Mouse (Mus musculus): ENCODE measurements at regions not wholly inside any gene's neighbourhood (a gene's known extent, or its start where the extent isn't known, plus 50 kb on each side); places are given as distances from the start of the nearest gene placed in this dataset.

GRCm38 (mm10) chr6:41225382-41225781, 76.7 kb upstream of the Try4 start:
- Histone ChIP-seq H3K27me3 (replicated peaks; ENCODE audit: control insufficient read depth, insufficient read depth, low read length) (no peaks in the 10 kb centered on the region), H3K36me3 (ENCODE audit: control insufficient read depth, insufficient read depth, low read length) (no peaks in the 10 kb centered on the region), H3K4me1 (ENCODE audit: control insufficient read depth, insufficient read depth, low read length) (no peaks in the 10 kb centered on the region), H3K27ac (ENCODE audit: insufficient read depth, low read depth, low read length) (no peak overlapping the region), H3K4me3 (ENCODE audit: insufficient read depth, low read depth, low read length) (no peak overlapping the region)
- TF ChIP-seq POLR2A (IDR thresholded peaks at IDR 0.05; ENCODE audit: low read depth, low read length) (no peak), CTCF (conservative IDR thresholded peaks at IDR 0.05; ENCODE audit: insufficient read depth, insufficient read length, low read depth, low read length) (no peak)
- DNase-seq, result no peak
- 54% methylated on average over 1 of the region's 1 CpGs for WGBS

DNA sequence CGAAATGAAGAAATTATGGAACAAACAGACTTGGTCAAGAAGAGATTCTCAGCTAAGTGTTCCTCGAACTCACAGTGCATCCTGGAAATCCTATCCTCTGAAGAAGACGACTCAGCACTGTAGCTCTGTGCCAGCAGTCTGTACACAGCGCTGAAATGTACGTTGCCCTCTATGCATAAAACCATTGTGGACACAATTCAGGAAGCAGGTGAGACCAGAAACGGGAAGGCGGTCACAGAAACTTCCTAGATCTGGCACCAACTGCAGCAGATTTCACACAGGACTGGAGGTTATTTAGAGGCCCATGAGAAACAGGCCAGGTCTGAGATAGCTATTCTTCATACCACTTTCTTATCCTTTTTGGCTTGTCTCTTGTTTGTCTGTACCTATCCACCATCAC, 83.7 kb upstream of the Try4 start:
- TF ChIP-seq POLR2A (IDR thresholded peaks at IDR 0.05; ENCODE audit: low read depth, low read length) (no peak), CTCF (conservative IDR thresholded peaks at IDR 0.05; ENCODE audit: insufficient read depth, insufficient read length, low read depth, low read length) (no peak)
- Histone ChIP-seq H3K4me3 (ENCODE audit: insufficient read depth, low read depth, low read length) (no peak overlapping the region), H3K4me1 (ENCODE audit: control insufficient read depth, insufficient read depth, low read length) (no peaks in the 10 kb centered on the region), H3K27ac (ENCODE audit: insufficient read depth, low read depth, low read length) (no peak overlapping the region), H3K36me3 (ENCODE audit: control insufficient read depth, insufficient read depth, low read length) (no peaks in the 10 kb centered on the region), H3K27me3 (replicated peaks; ENCODE audit: control insufficient read depth, insufficient read depth, low read length) (no peaks in the 10 kb centered on the region)
- no peak for DNase-seq
- WGBS, result 77% methylated on average over 7 of the region's 7 CpGs

DNA sequence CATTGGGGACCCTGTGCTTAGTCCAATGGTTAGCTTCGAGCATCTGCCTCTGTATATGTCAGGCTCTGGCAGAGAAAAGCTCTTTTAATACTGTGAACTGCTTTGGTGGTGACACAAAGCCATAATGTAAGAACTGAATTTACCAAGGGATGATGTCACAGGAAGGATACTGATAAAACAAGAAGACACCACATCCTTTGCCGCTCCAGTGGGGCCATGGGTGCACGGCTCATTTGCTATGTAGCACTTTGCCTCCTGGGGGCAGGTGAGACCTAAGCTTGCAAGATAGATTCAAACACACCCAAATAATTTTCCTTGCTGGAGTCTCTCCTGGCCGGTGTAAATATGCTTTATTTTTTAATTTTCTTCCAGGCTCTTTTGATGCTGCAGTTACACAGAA, 86.2 kb upstream of the Try4 start:
- DNase-seq, result no peak
- no peak overlapping the region for H3K4me3 ChIP-seq (ENCODE audit: insufficient read depth, low read depth, low read length)
- H3K36me3 ChIP-seq (ENCODE audit: control insufficient read depth, insufficient read depth, low read length), result no peaks in the 10 kb centered on the region
- no peaks in the 10 kb centered on the region for H3K27me3 ChIP-seq (replicated peaks; ENCODE audit: control insufficient read depth, insufficient read depth, low read length)
- no peak for TF ChIP-seq POLR2A (IDR thresholded peaks at IDR 0.05; ENCODE audit: low read depth, low read length)
- WGBS, result 71% methylated on average over 4 of the region's 4 CpGs
- H3K4me1 ChIP-seq (ENCODE audit: control insufficient read depth, insufficient read depth, low read length), result no peaks in the 10 kb centered on the region
- no peak overlapping the region for H3K27ac ChIP-seq (ENCODE audit: insufficient read depth, low read depth, low read length)

DNA sequence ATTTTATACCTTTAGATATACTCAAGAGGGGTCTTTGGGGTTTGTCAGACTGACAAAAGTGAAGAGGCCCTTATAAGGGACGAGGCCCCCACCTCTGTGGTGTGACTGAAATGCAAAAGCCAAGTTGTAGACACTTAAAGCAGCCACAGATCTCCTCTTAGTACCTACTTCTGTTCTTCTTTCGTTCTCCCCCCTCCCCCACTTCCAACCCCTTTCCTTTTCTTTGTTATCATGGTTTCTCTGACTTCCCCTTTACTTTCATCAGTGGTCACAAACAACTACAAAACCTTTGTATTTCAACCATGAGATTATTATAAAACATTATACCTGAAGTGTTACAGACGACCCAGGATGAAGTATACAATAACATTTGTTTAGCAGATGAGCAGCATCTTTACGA, 96.2 kb upstream of the Try4 start:
- no peaks in the 10 kb centered on the region for H3K27me3 ChIP-seq (replicated peaks; ENCODE audit: control insufficient read depth, insufficient read depth, low read length)
- H3K36me3 ChIP-seq (ENCODE audit: control insufficient read depth, insufficient read depth, low read length), result no peaks in the 10 kb centered on the region
- H3K4me1 ChIP-seq (ENCODE audit: control insufficient read depth, insufficient read depth, low read length), result no peaks in the 10 kb centered on the region
- no peak overlapping the region for H3K4me3 ChIP-seq (ENCODE audit: insufficient read depth, low read depth, low read length)
- H3K27ac ChIP-seq (ENCODE audit: insufficient read depth, low read depth, low read length), result no peak overlapping the region
- DNase-seq, result no peak
- WGBS, result 60% methylated on average over 4 of the region's 4 CpGs
- TF ChIP-seq POLR2A (IDR thresholded peaks at IDR 0.05; ENCODE audit: low read depth, low read length), result no peak

- H3K4me1 ChIP-seq (ENCODE audit: control insufficient read depth, insufficient read depth, low read length), result no peaks in the 10 kb centered on the region
- H3K27ac ChIP-seq (ENCODE audit: insufficient read depth, low read depth, low read length), result no peak overlapping the region
- DNase-seq, result no peak
- no peak overlapping the region for H3K4me3 ChIP-seq (ENCODE audit: insufficient read depth, low read depth, low read length)
- TF ChIP-seq CTCF (conservative IDR thresholded peaks at IDR 0.05; ENCODE audit: insufficient read depth, insufficient read length, low read depth, low read length), result no peak
- TF ChIP-seq POLR2A (IDR thresholded peaks at IDR 0.05; ENCODE audit: low read depth, low read length), result no peak
- 86% methylated on average over 1 of the region's 1 CpGs for WGBS
- no peaks in the 10 kb centered on the region for H3K27me3 ChIP-seq (replicated peaks; ENCODE audit: control insufficient read depth, insufficient read depth, low read length)
- H3K36me3 ChIP-seq (ENCODE audit: control insufficient read depth, insufficient read depth, low read length), result no peaks in the 10 kb centered on the region
Observed at GRCm38 (mm10) chr6:41202882-41203281, 99.2 kb upstream of the Try4 start.

DNA sequence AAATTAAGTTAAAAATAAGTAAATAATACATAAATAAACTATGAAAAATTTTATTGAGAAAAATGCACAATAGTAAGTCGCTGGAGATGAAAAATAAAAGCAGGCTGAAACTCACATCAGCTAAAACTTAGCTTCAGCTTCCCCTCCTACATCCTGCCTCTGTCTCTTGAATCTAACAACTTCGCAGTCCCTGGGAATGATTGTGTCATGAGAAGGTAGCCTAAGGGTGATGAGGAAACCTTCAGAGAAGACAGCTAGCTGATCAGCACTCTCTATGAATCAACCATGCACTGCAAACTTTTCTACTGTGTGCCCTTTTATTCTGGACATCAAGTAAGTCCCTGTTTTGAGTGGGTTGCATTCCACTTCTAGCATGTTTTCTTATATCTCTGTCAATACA, 99.8 kb upstream of the Try4 start:
- TF ChIP-seq POLR2A (IDR thresholded peaks at IDR 0.05; ENCODE audit: low read depth, low read length), result no peak
- TF ChIP-seq CTCF (conservative IDR thresholded peaks at IDR 0.05; ENCODE audit: insufficient read depth, insufficient read length, low read depth, low read length), result no peak
- WGBS, result 86% methylated on average over 2 of the region's 2 CpGs
- Histone ChIP-seq H3K27ac (ENCODE audit: insufficient read depth, low read depth, low read length) (no peak overlapping the region), H3K4me1 (ENCODE audit: control insufficient read depth, insufficient read depth, low read length) (no peaks in the 10 kb centered on the region), H3K27me3 (replicated peaks; ENCODE audit: control insufficient read depth, insufficient read depth, low read length) (no peaks in the 10 kb centered on the region), H3K4me3 (ENCODE audit: insufficient read depth, low read depth, low read length) (no peak overlapping the region), H3K36me3 (ENCODE audit: control insufficient read depth, insufficient read depth, low read length) (no peaks in the 10 kb centered on the region)
- DNase-seq, result no peak

GRCm38 (mm10) chr6:41194464-41194863, 107.6 kb upstream of the Try4 start:
- DNase-seq, result no peak
- no peak for TF ChIP-seq CTCF (conservative IDR thresholded peaks at IDR 0.05; ENCODE audit: insufficient read depth, insufficient read length, low read depth, low read length)
- TF ChIP-seq POLR2A (IDR thresholded peaks at IDR 0.05; ENCODE audit: low read depth, low read length), result no peak
- Histone ChIP-seq H3K27me3 (replicated peaks; ENCODE audit: control insufficient read depth, insufficient read depth, low read length) (no peaks in the 10 kb centered on the region), H3K4me1 (ENCODE audit: control insufficient read depth, insufficient read depth, low read length) (no peaks in the 10 kb centered on the region), H3K27ac (ENCODE audit: insufficient read depth, low read depth, low read length) (no peak overlapping the region), H3K4me3 (ENCODE audit: insufficient read depth, low read depth, low read length) (no peak overlapping the region), H3K36me3 (ENCODE audit: control insufficient read depth, insufficient read depth, low read length) (no peaks in the 10 kb centered on the region)
- 58% methylated on average over 1 of the region's 1 CpGs for WGBS

- H3K4me3 ChIP-seq (ENCODE audit: insufficient read depth, low read depth, low read length), result no peak overlapping the region
- WGBS, result 76% methylated on average over 1 of the region's 1 CpGs
- H3K4me1 ChIP-seq (ENCODE audit: control insufficient read depth, insufficient read depth, low read length), result no peaks in the 10 kb centered on the region
- no peak for DNase-seq
- TF ChIP-seq POLR2A (IDR thresholded peaks at IDR 0.05; ENCODE audit: low read depth, low read length), result no peak
- H3K36me3 ChIP-seq (ENCODE audit: control insufficient read depth, insufficient read depth, low read length), result no peaks in the 10 kb centered on the region
- no peak overlapping the region for H3K27ac ChIP-seq (ENCODE audit: insufficient read depth, low read depth, low read length)
- H3K27me3 ChIP-seq (replicated peaks; ENCODE audit: control insufficient read depth, insufficient read depth, low read length), result no peaks in the 10 kb centered on the region
Observed at GRCm38 (mm10) chr6:41191734-41192326, 110.2 kb upstream of the Try4 start.
